Mouse (Mus musculus) sigmoid colon, adult 10 weeks (tissue): ENCODE measurements around the gene Gm3739. TPM values are rescaled to one million over a fixed set of nuclear protein-coding genes. Genes with fewer than 3 reads are reported as not detected.

Experiments
- polyA plus RNA-seq: library from polyadenylated mRNA; stranded (reverse); fragments of 350-450 nt; fragmentation: Illumina TruSeq; extraction: RNeasy Lipid Tissue Mini Kit (QIAGEN cat#74804); gene quantifications from one replicate; pipeline ENCODE4 v1.2.3, GENCODE M21; 2014; ENCODE audit warnings: low read depth, low replicate concordance

Gene Gm3739
- polyA plus RNA-seq = 0.66 TPM

GRCm38 (mm10) chr14:7314661-7315060 is at the start of gene Gm3739:
TSS of gene Gm3739 (minus strand) at chr14:7315049.

GRCm38 (mm10) chr14:7332295-7332694 is 17.4 kb upstream of the Gm3739 start, which contains the start of gene Gm5797:
TSS of gene Gm5797 (minus strand) at chr14:7332395.

GRCm38 (mm10) chr14:7264614-7265013 is 50.2 kb downstream of the Gm3739 start, which contains the start of gene Gm3727:
TSS of gene Gm3727 (minus strand) at chr14:7264714.

Other genes with a start within 250 kb of the Gm3739 start
- 2.2 TPM for gene Gm3696, start 214.4 kb downstream of the Gm3739 start, polyA plus RNA-seq
- gene Gm6676, start 189.6 kb downstream of the Gm3739 start, polyA plus RNA-seq = not detected
- 1.6 TPM for gene Gm3512, start 140.5 kb downstream of the Gm3739 start, polyA plus RNA-seq
- not detected for gene Gm16434, start 120.5 kb downstream of the Gm3739 start, polyA plus RNA-seq
- gene Gm3727, start 50.3 kb downstream of the Gm3739 start, polyA plus RNA-seq = not detected
- not detected for gene Gm5797, start 17.3 kb upstream of the Gm3739 start, polyA plus RNA-seq
- gene Gm8374, start 50.1 kb upstream of the Gm3739 start, polyA plus RNA-seq = not detected
- not detected for gene Gm3755, start 135.9 kb upstream of the Gm3739 start, polyA plus RNA-seq
- gene Gm3752, start 168.7 kb upstream of the Gm3739 start, polyA plus RNA-seq = 0.60 TPM